Comparison of ENCODE assay signal across 11 mouse cellular contexts in genomic region chr4:140689873-140690655, GRCm38 (mm10). TPM values are rescaled to one million over a fixed set of nuclear protein-coding genes. Genes with fewer than 3 reads are reported as not detected.
DNase-seq lines count a peak whose midpoint lies in the region; ATAC-seq and TF ChIP-seq lines count a peak whose summit lies in the region.
"Had no signal": no experiment of that assay in that cellular context is flagged by ENCODE, and none has a peak within 500 bp of the region (broad histone marks: within the 10 kb centered on the region; RNA-seq: fewer than 3 reads in every experiment).

No protein-coding gene starts in this region.

- no peak; the same call in 1 of the 2 replicates for TF ChIP-seq EP300 in CH12.LX (IDR thresholded peaks at IDR 0.05; ENCODE audit: low read length)

- H3K4me2 ChIP-seq in intestine, embryonic 14.5 days (ENCODE audit: low read length), result no peak overlapping the region
- no peak overlapping the region for H3K4me2 ChIP-seq in intestine, embryonic 15.5 days (replicated peaks)
- peak overlapping the region; percentile 79 for H3K4me2 ChIP-seq in CH12.LX (ENCODE audit: insufficient read depth, low read depth, poor library complexity, severe bottlenecking)
- peak overlapping the region; percentile 19; the same call in 1 of the 2 replicates for H3K4me2 ChIP-seq in stomach, embryonic 15.5 days
- H3K4me2 ChIP-seq in hindbrain, embryonic 14.5 days (replicated peaks), result no peak overlapping the region
- H3K4me2 ChIP-seq: limb, embryonic 13.5 days had no signal

- peak; percentile 72 for TF ChIP-seq POLR2A in CH12.LX (IDR thresholded peaks at IDR 0.05; ENCODE audit: low read depth, low read length)

- no peaks in the 10 kb centered on the region for H3K27me3 ChIP-seq in intestine, embryonic 14.5 days (replicated peaks; ENCODE audit: control insufficient read depth, insufficient read depth, low read length)
- no peaks in the 10 kb centered on the region for H3K27me3 ChIP-seq in intestine, embryonic 15.5 days (replicated peaks)
- H3K27me3 ChIP-seq in CH12.LX (replicated peaks), result no peaks in the 10 kb centered on the region
- no peaks in the 10 kb centered on the region for H3K27me3 ChIP-seq in stomach, embryonic 15.5 days (replicated peaks)
- no peaks in the 10 kb centered on the region for H3K27me3 ChIP-seq in hindbrain, embryonic 14.5 days (ENCODE audit: control insufficient read depth, insufficient read depth, low read length)

- dilution Hi-C loops in CH12.LX (cut with MboI; ENCODE audit: extremely low pct_ligation_motif_present, extremely low pct_unique_long_range_greater_than_20kb, low sequenced_read_pairs), result no loop called here

- no peaks in the 10 kb centered on the region for H3K9me3 ChIP-seq in intestine, embryonic 14.5 days (ENCODE audit: control insufficient read depth, low read length)
- no peaks in the 10 kb centered on the region for H3K9me3 ChIP-seq in intestine, embryonic 15.5 days
- no peaks in the 10 kb centered on the region for H3K9me3 ChIP-seq in CH12.LX (replicated peaks; ENCODE audit: low read length)
- no peaks in the 10 kb centered on the region for H3K9me3 ChIP-seq in stomach, embryonic 15.5 days
- no peaks in the 10 kb centered on the region for H3K9me3 ChIP-seq in hindbrain, embryonic 14.5 days (ENCODE audit: control insufficient read depth, low read length)
- H3K9me3 ChIP-seq: limb, embryonic 13.5 days had no signal

- in situ Hi-C loops in CH12.LX (cut with MboI; ENCODE audit: low pct_ligation_motif_present, low pct_unique_long_range_greater_than_20kb, low sequenced_read_pairs), result no loop called here

- no peak for DNase-seq in intestine, embryonic 14.5 days (ENCODE audit: low spot score)
- DNase-seq in CH12.LX (ENCODE audit: extremely low read depth), result peak; percentile 90
- no peak for DNase-seq in urinary bladder, postnatal 4 days (ENCODE audit: low spot score in 2 of 2)
- DNase-seq in hindbrain, embryonic 14.5 days (ENCODE audit: low spot score), result no peak
- DNase-seq: right cerebral cortex, postnatal 4 days had no signal

- no peak overlapping the region for H3K9ac ChIP-seq in intestine, embryonic 14.5 days (ENCODE audit: low read length)
- no peak overlapping the region for H3K9ac ChIP-seq in intestine, embryonic 15.5 days
- peak overlapping the region; percentile 19; the same call in 1 of the 2 replicates for H3K9ac ChIP-seq in CH12.LX (ENCODE audit: insufficient read depth, low read depth)
- no peak overlapping the region for H3K9ac ChIP-seq in stomach, embryonic 15.5 days
- H3K9ac ChIP-seq in hindbrain, embryonic 14.5 days, result no peak overlapping the region
- H3K9ac ChIP-seq: limb, embryonic 13.5 days had no signal

- no peaks in the 10 kb centered on the region for H3K79me2 ChIP-seq in CH12.LX (replicated peaks; ENCODE audit: control insufficient read depth, extremely low read depth, insufficient read depth, poor library complexity, severe bottlenecking)

- H3K36me3 ChIP-seq in intestine, embryonic 14.5 days (ENCODE audit: control insufficient read depth, insufficient read depth, low read length), result no peaks in the 10 kb centered on the region
- H3K36me3 ChIP-seq in intestine, embryonic 15.5 days, result no peaks in the 10 kb centered on the region
- H3K36me3 ChIP-seq in CH12.LX (replicated peaks in 1 of 2; ENCODE audit: control insufficient read depth in 1 of 2, insufficient read depth in 1 of 2, low read length in 1 of 2), result no peaks in the 10 kb centered on the region
- no peaks in the 10 kb centered on the region for H3K36me3 ChIP-seq in stomach, embryonic 15.5 days
- no peaks in the 10 kb centered on the region for H3K36me3 ChIP-seq in hindbrain, embryonic 14.5 days (replicated peaks; ENCODE audit: control insufficient read depth, insufficient read depth)
- H3K36me3 ChIP-seq: limb, embryonic 13.5 days had no signal

- peaks cover under 1% of the 10 kb centered on the region; the same call in 1 of the 2 replicates for H3K4me1 ChIP-seq in intestine, embryonic 14.5 days (replicated peaks; ENCODE audit: control insufficient read depth, insufficient read depth, low read length)
- peaks cover 4% of the 10 kb centered on the region for H3K4me1 ChIP-seq in intestine, embryonic 15.5 days (replicated peaks)
- peaks cover 22 to 62% of the 10 kb centered on the region in 2 experiments for H3K4me1 ChIP-seq in CH12.LX (ENCODE audit: control insufficient read depth in 1 of 2, insufficient read depth in 2 of 2)
- H3K4me1 ChIP-seq in stomach, embryonic 15.5 days, result peaks cover 8% of the 10 kb centered on the region
- H3K4me1 ChIP-seq in hindbrain, embryonic 14.5 days (replicated peaks; ENCODE audit: control insufficient read depth, insufficient read depth, low read length), result no peaks in the 10 kb centered on the region

- no peak overlapping the region for H3K27ac ChIP-seq in intestine, embryonic 14.5 days (ENCODE audit: low read depth)
- H3K27ac ChIP-seq in intestine, embryonic 15.5 days, result no peak overlapping the region
- H3K27ac ChIP-seq in CH12.LX (ENCODE audit: insufficient read depth, low read depth), result peak overlapping the region; percentile 34
- H3K27ac ChIP-seq in stomach, embryonic 15.5 days, result peak overlapping the region; percentile 66; the same call in 1 of the 2 replicates
- no peak overlapping the region for H3K27ac ChIP-seq in hindbrain, embryonic 14.5 days
- H3K27ac ChIP-seq: limb, embryonic 13.5 days had no signal

- WGBS in intestine, embryonic 14.5 days, result 60% methylated on average over 16 of the region's 16 CpGs
- WGBS in intestine, embryonic 15.5 days, result 65% methylated on average over 16 of the region's 16 CpGs
- 53% methylated on average over 16 of the region's 16 CpGs for WGBS in stomach, embryonic 15.5 days
- WGBS in hindbrain, embryonic 14.5 days, result 78% methylated on average over 16 of the region's 16 CpGs

- no peak overlapping the region for H3K4me3 ChIP-seq in intestine, embryonic 14.5 days (ENCODE audit: low read depth, low read length)
- H3K4me3 ChIP-seq in intestine, embryonic 15.5 days (replicated peaks), result no peak overlapping the region
- H3K4me3 ChIP-seq in CH12.LX (replicated peaks in 1 of 3; ENCODE audit: low read depth in 2 of 3, low read length in 2 of 3, poor library complexity in 1 of 3), result peak overlapping the region; percentile 22 to 39 (median 30)
- H3K4me3 ChIP-seq in stomach, embryonic 15.5 days (replicated peaks), result no peak overlapping the region
- H3K4me3 ChIP-seq in hindbrain, embryonic 14.5 days (replicated peaks; ENCODE audit: low read length), result no peak overlapping the region
- H3K4me3 ChIP-seq: limb, embryonic 13.5 days had no signal

- 0 out of 2 replicates have a peak, but pooled peaks have one; percentile 33 for ATAC-seq in intestine, embryonic 14.5 days (replicated peaks; ENCODE audit: low FRiP score, low TSS enrichment, low read depth)
- ATAC-seq in intestine, embryonic 15.5 days, result no peak
- peak; percentile 65 for ATAC-seq in inflammation-experienced regulatory T-cells, adult 6 months
- ATAC-seq in stomach, embryonic 15.5 days (ENCODE audit: insufficient read depth, low FRiP score, low read depth), result peak; percentile 51; the same call in 1 of the 2 replicates
- no peak for ATAC-seq in hindbrain, embryonic 14.5 days (ENCODE audit: low FRiP score)
- ATAC-seq in erythroid progenitor cell, adult 5-6 weeks (replicated peaks; ENCODE audit: low FRiP score, poor library complexity, severe bottlenecking), result no peak

- no peak for TF ChIP-seq RAD21 in CH12.LX (IDR thresholded peaks at IDR 0.05; ENCODE audit: low read depth, low read length)

- no peak for TF ChIP-seq CTCF in CH12.LX (conservative IDR thresholded peaks at IDR 0.05 in 1 of 2, IDR thresholded peaks at IDR 0.05 in 1 of 2; ENCODE audit: low read depth in 2 of 2, low read length in 2 of 2)

RNA-seq across cellular contexts. Expression of gene Rcc2, which starts 10.3 kb away (rescaled TPM):
- 29.8 and 30.7 TPM in 2 replicates for polyA plus RNA-seq in intestine, embryonic 14.5 days (2014; fragmentation: Nextera tagmentation; extraction: Ambion mirVana)
- 37.8 and 43.8 TPM in 2 replicates for polyA plus RNA-seq in intestine, embryonic 15.5 days (2015; fragmentation: Nextera tagmentation; extraction: Ambion mirVana)
- total RNA-seq in CH12.LX (2012; rRNA removed) (244 and 249 TPM in 2 replicates), CH12.LX (2014; rRNA removed) (187 TPM in 2 replicates)
- polyA plus RNA-seq in CH12.LX (2012; ENCODE audit: insufficient read length, low read depth), result 319 and 348 TPM in 2 replicates
- 10 to 100 TPM; 13.8 to 21.6 (median 21.0) TPM for polyA plus RNA-seq in inflammation-experienced regulatory T-cells, adult 6 months (2017; shearing (Covaris generic))
- polyA plus RNA-seq in stomach, embryonic 15.5 days (2015; fragmentation: Nextera tagmentation; extraction: Ambion mirVana), result 46.5 and 47.9 TPM in 2 replicates
- 13.3 and 13.8 TPM in 2 replicates for polyA plus RNA-seq in hindbrain, embryonic 14.5 days (2014; fragmentation: Nextera tagmentation; extraction: Ambion mirVana)
- 22.6 and 25.6 TPM in 2 replicates for total RNA-seq in erythroid progenitor cell, adult 5-6 weeks (2015; ENCODE audit: low replicate concordance)
- 22.3 and 26.0 TPM in 2 replicates for total RNA-seq in erythroid progenitor cell, adult 5-6 weeks (2017; ENCODE audit: low replicate concordance)

RNA-seq across cellular contexts. Expression of gene Arhgef10l, which starts 24.3 kb away (rescaled TPM):
- 15.2 and 16.3 TPM in 2 replicates for polyA plus RNA-seq in intestine, embryonic 14.5 days (2014; fragmentation: Nextera tagmentation; extraction: Ambion mirVana)
- 15.3 and 16.2 TPM in 2 replicates for polyA plus RNA-seq in intestine, embryonic 15.5 days (2015; fragmentation: Nextera tagmentation; extraction: Ambion mirVana)
- total RNA-seq in CH12.LX (2012; rRNA removed) (4.5 and 5.9 TPM in 2 replicates), CH12.LX (2014; rRNA removed) (9.7 and 10.2 TPM in 2 replicates)
- polyA plus RNA-seq in CH12.LX (2012; ENCODE audit: insufficient read length, low read depth), result 14.6 and 15.8 TPM in 2 replicates
- polyA plus RNA-seq in inflammation-experienced regulatory T-cells, adult 6 months (2017; shearing (Covaris generic)), result under 1 TPM in 1 of 3 experiments, not detected in 2; 0.12 TPM
- 15.2 and 15.9 TPM in 2 replicates for polyA plus RNA-seq in stomach, embryonic 15.5 days (2015; fragmentation: Nextera tagmentation; extraction: Ambion mirVana)
- polyA plus RNA-seq in hindbrain, embryonic 14.5 days (2014; fragmentation: Nextera tagmentation; extraction: Ambion mirVana), result 19.6 and 21.9 TPM in 2 replicates
- total RNA-seq in erythroid progenitor cell, adult 5-6 weeks (2015; ENCODE audit: low replicate concordance), result not detected in 2 replicates
- 0.64 and 1.4 TPM in 2 replicates for total RNA-seq in erythroid progenitor cell, adult 5-6 weeks (2017; ENCODE audit: low replicate concordance)

RNA-seq across cellular contexts. Expression of gene Padi6, which starts 52.4 kb away (rescaled TPM):
- 0.07 TPM in 1 of 2 replicates, not detected in the other for polyA plus RNA-seq in intestine, embryonic 14.5 days (2014; fragmentation: Nextera tagmentation; extraction: Ambion mirVana)
- polyA plus RNA-seq in intestine, embryonic 15.5 days (2015; fragmentation: Nextera tagmentation; extraction: Ambion mirVana), result 0.11 and 0.15 TPM in 2 replicates
- not detected in 2 replicates for total RNA-seq in CH12.LX (2012; rRNA removed)
- total RNA-seq in CH12.LX (2014; rRNA removed), result not detected in 2 replicates
- 0.25 TPM in 1 of 2 replicates, not detected in the other for polyA plus RNA-seq in CH12.LX (2012; ENCODE audit: insufficient read length, low read depth)
- not detected for polyA plus RNA-seq in inflammation-experienced regulatory T-cells, adult 6 months (2017; shearing (Covaris generic))
- polyA plus RNA-seq in stomach, embryonic 15.5 days (2015; fragmentation: Nextera tagmentation; extraction: Ambion mirVana), result 0.19 and 0.49 TPM in 2 replicates
- not detected in 2 replicates for polyA plus RNA-seq in hindbrain, embryonic 14.5 days (2014; fragmentation: Nextera tagmentation; extraction: Ambion mirVana)
- not detected in 2 replicates for total RNA-seq in erythroid progenitor cell, adult 5-6 weeks (2015; ENCODE audit: low replicate concordance)
- not detected in 2 replicates for total RNA-seq in erythroid progenitor cell, adult 5-6 weeks (2017; ENCODE audit: low replicate concordance)
- total RNA-seq: hematopoietic stem cell, adult 5-6 weeks had no signal
- polyA plus RNA-seq: limb, embryonic 13.5 days had no signal

Comparison
In these comparisons a context has a peak if more than half of its experiments do, and no peak if none do; other contexts are left out.
1. ATAC-seq: peak in intestine, embryonic 14.5 days (single experiment), inflammation-experienced regulatory T-cells, adult 6 months (single experiment) and stomach, embryonic 15.5 days (single experiment); none in intestine, embryonic 15.5 days (single experiment), hindbrain, embryonic 14.5 days (single experiment) and erythroid progenitor cell, adult 5-6 weeks (single experiment).
2. H3K27ac ChIP-seq: peak in CH12.LX (single experiment) and stomach, embryonic 15.5 days (single experiment); none in intestine, embryonic 14.5 days (single experiment), intestine, embryonic 15.5 days (single experiment) and hindbrain, embryonic 14.5 days (single experiment).
3. H3K4me2 ChIP-seq: peak in CH12.LX (single experiment) and stomach, embryonic 15.5 days (single experiment); none in intestine, embryonic 14.5 days (single experiment), intestine, embryonic 15.5 days (single experiment) and hindbrain, embryonic 14.5 days (single experiment).
4. H3K4me3 ChIP-seq: peak in CH12.LX (3 of 3); none in intestine, embryonic 14.5 days (single experiment), intestine, embryonic 15.5 days (single experiment), stomach, embryonic 15.5 days (single experiment) and hindbrain, embryonic 14.5 days (single experiment).
5. RNA of gene Arhgef10l, which starts 24.3 kb away (polyA plus RNA-seq): 19.6 to 21.9 TPM in hindbrain, embryonic 14.5 days, 14.6 to 15.8 TPM in CH12.LX, 15.3 to 16.2 TPM in intestine, embryonic 15.5 days, 15.2 to 16.3 TPM in intestine, embryonic 14.5 days and 15.2 to 15.9 TPM in stomach, embryonic 15.5 days; 0.12 TPM in inflammation-experienced regulatory T-cells, adult 6 months; every median in the first group is over 10 times any median in the second.